Mouse (Mus musculus) T-helper 2 cell (primary cell): ENCODE data around the gene Rsc1a1.

Experiments
- in situ Hi-C: fragments of 300-600 bp; cut with MboI, MseI; formaldehyde crosslinking; loops from one replicate; pipeline ENCODE4 v1.15.1; 2025; ENCODE audit warnings: high pct_unique_total_duplicates

Rsc1a1 gene

GRCm38 (mm10) chr4:141655908-141656608 is 29.3 kb downstream of the Rsc1a1 start:
- in situ Hi-C loops: no loop called here

DNA sequence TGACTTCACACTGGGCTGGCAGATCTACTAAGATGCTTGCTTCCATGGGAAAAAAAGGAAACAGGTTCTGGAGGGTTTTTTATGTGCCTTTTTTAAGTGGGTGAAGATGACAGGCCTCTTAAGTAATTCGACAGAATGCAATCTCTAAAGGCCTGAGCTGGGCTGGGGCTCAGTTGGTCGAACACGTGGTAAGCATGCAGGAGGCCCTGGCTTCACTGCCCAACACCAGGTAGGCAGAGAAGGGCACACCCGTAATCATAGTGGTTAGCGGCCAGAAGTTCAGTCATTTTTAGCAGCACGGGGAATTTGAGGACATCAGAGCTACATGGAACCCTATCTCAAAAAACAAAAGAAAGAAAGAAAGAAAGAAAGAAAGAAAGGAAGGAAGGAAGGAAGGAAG is 30.9 kb downstream of the Rsc1a1 start:
- in situ Hi-C loops: no loop called here

DNA sequence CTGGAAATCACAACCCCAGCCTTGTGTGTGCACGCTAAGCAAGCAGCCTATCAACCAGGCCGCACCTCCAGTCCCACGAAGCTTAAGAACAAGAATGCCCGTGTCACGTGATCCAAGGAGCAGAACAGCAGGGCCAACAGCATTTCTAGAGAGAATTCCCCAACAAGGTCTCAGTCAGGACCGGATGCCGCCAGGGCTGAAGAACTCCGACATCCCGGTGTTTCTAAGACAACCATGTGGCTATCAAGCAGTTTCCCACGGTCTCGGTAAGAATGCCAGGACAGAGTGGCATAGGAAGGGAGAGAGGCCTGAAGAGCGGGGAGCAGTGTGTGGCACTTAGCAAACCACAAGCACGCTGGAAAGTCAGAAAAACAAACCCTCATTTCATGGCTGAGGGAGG is 31.6 kb downstream of the Rsc1a1 start:
- in situ Hi-C loops: no loop called here

- in situ Hi-C loops: no loop called here
Measured at GRCm38 (mm10) chr4:141653044-141653443, 32.4 kb downstream of the Rsc1a1 start.

GRCm38 (mm10) chr4:141651944-141652343 is 33.5 kb downstream of the Rsc1a1 start:
- in situ Hi-C loops: no loop called here

- in situ Hi-C loops: no loop called here
Measured at GRCm38 (mm10) chr4:141651286-141651685, 34.1 kb downstream of the Rsc1a1 start.

GRCm38 (mm10) chr4:141649244-141649643 is 36.2 kb downstream of the Rsc1a1 start:
- in situ Hi-C loops: no loop called here

- in situ Hi-C loops: no loop called here
Measured at GRCm38 (mm10) chr4:141648262-141648661, 37.1 kb downstream of the Rsc1a1 start.

DNA sequence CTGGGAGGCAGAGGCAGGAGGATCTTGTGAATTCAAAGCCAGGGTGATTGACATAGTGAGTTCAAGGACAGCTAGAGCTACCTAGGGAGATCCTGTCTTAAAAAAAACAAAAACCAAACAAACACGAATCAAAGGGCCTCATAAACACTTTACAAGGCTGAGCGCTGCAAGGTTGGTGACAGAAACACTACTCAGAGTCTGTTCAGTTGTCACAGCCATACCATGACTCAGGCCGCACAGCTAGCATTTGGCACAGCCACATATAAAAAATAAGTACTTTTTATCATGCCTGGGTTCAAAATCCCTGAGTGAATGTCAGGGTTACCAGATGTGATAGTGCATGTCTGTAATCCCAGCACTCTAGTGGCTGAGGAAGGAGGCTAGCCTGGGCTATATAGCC is 38.2 kb downstream of the Rsc1a1 start:
- in situ Hi-C loops: no loop called here

DNA sequence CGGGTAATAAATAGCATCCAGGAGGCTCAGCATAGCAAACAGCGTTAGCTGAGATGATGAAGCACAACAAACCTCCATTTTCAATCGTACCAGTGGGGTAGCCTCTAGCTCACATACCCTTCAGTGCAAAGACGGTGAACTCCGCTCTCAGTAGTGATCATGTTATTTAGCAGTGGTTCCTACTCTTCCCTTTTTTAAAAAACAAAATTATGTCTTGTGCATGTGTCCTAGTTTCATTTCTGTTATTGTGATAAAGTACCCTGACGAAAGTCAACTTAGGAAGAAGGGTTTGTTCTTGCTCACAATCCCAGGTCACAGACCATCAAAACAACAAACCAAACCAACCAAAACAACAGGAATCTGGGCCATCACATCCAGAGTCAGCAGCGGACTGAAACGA is 39.4 kb downstream of the Rsc1a1 start:
- in situ Hi-C loops: no loop called here

- in situ Hi-C loops: no loop called here
Measured at GRCm38 (mm10) chr4:141643118-141643855, 42.1 kb downstream of the Rsc1a1 start.

DNA sequence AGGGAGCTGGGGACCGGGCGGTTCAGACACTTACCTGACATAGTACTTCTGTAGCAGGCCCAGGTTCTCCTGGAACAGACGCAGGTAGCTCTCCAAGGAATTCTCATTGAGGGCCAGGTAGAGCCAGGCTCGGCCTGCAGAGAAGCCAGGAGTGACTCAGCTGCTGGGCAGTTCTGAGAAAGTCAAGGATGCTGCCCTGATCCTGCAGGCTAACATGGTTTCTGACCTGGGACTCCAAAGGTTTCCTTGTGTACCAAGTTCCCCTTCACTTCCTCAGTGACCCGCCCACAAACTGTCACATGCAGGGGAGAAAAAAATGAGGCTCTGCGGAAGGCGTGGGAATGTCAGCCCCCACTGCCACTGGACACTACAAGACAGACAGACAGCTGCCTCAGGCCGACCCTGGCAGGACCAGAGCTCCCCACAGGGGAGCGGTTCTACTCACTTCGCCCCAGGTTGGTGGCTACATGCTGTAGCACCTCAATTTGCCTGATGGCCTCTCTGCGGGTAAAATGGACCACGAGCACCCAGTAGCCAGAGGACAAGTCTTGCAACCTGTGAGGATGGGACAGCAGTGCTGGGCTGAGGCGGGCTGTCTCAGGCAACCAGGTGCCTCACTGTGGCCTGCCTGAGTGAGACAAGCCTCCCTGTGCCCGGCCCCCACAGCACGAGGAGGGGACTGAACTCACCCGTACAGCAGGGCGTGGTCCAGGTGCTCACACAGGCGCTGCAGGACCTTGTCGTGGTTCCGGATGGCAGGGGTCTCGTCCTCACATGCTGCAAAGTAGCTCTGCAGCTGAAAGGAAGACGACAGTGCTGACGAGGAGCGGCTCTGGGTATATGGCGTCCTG is 43.2 kb downstream of the Rsc1a1 start:
- in situ Hi-C loops: no loop called here

DNA sequence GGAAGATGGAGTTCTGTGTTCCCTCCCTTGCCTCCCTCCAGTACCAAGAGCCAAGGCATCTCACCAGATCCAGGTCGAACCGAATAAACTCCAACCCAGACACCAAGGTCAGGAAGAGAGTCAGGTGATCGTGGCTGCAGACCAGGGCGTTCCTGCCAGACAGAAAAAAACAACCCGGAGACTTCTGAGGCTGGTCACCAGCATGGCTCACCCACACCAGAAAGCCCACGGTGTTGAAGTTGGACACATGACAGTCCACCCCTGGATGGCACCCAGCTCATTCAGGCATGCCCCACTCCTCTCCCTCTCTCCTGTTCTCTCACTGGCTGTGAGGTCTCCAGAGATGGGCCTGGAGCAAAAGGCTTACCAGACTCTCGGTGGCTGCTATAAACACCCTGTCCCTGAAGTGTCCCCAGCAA is 44.0 kb downstream of the Rsc1a1 start:
- in situ Hi-C loops: no loop called here

DNA sequence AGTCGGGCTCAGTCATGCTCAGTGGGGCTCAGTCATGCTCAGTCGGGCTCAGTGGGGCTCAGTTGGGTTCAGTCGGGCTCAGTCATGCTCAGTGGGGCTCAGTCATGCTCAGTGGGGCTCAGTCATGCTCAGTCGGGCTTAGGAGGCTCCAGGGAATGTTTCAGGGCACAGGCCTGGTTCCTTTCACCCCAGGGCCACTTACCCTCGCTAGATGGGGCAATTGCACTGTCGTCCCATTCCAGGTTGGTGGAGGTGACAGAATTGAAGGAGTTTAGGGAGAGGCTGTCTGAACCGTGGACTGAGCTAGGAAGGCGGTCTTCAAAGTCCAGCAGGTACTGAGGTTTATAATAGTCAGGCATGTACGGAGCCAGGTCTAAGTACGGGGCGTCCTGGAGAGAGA is 45.9 kb downstream of the Rsc1a1 start:
- in situ Hi-C loops: loop anchor here (10.0 kb wide), 1 partner anchor 1405 kb away; no protein-coding TSS in a partner anchor

GRCm38 (mm10) chr4:141636693-141637092 is 48.7 kb downstream of the Rsc1a1 start:
- in situ Hi-C loops: loop anchor here (10.0 kb wide), 1 partner anchor 1408 kb away; no protein-coding TSS in a partner anchor

DNA sequence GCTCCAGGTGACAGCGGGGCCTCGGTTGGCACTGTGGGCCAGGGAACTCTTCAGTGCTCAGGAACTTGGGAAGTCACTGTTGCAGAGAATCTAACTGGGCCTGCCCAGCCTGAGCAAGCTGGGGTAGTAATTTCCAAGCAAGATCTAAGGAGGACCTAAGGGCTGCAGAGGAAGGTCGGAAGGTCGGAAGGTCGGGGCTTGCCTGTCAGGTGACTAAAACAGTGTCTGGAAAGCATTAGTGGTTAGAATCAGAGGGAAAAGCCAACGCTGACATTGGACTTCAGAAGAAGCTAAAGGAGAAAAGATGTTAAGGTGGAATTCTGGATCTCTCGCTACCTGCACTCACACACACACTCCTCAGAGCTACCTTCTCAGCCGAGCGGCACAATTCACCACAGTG is 49.4 kb downstream of the Rsc1a1 start:
- in situ Hi-C loops: loop anchor here (10.0 kb wide), 1 partner anchor 1409 kb away; no protein-coding TSS in a partner anchor
